Mouse (Mus musculus) neural tube, postnatal 0 days (tissue): ENCODE results near the gene Vmn1r151. TPM values are rescaled to one million over a fixed set of nuclear protein-coding genes. Genes with fewer than 3 reads are reported as not detected.

Source experiments
- polyA plus RNA-seq: library from polyadenylated mRNA; unstranded; fragments of >200 nt; fragmentation: Nextera tagmentation; extraction: Ambion mirVana; gene quantifications from 2 replicates; pipeline ENCODE4 v1.2.1, GENCODE M21; 2015

Gene Vmn1r151
- not detected in 2 replicates for polyA plus RNA-seq

DNA sequence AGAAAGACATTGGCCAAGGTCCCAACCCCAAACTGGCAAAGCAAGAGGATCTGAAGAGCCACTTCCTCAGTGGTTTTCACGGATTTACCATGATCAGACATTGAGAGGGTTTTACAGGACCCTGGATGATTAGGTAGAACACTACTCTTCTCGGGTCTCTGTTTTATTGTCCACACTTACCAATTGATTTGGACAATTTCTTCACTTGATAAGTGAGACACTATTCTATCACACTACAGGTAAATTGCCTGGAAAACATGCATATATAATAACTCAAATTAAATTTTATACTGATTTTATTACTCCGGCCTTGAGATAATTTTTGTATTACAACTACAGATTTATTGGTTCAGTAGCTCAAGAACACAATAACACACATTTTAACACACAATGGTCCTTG lies at the start of gene Vmn1r151:
Gene Vmn1r151, minus strand, starts transcription at position 101 of the 400 bp plus-strand sequence.

DNA sequence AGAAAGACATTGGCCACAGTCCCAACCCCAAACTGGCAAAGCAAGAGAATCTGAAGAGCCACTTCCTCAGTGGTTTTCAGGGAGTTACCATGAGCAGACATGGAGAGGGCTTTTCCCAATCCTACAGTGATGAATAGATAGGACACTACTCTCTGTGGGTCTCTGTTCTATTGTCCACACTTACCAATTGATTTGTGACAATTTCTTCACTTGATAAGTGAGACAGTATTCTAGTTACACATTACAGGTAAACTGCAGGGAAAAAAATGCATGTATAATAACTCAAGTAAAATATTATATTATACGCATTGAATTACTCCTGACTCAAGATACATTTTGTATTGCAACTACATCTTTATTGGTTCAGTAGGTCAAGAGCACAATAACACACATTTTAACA lies 35.3 kb upstream of the Vmn1r151 start, which contains the start of gene Gm8677:
Gene Gm8677, minus strand, starts transcription at position 101 of the 400 bp plus-strand sequence.

DNA sequence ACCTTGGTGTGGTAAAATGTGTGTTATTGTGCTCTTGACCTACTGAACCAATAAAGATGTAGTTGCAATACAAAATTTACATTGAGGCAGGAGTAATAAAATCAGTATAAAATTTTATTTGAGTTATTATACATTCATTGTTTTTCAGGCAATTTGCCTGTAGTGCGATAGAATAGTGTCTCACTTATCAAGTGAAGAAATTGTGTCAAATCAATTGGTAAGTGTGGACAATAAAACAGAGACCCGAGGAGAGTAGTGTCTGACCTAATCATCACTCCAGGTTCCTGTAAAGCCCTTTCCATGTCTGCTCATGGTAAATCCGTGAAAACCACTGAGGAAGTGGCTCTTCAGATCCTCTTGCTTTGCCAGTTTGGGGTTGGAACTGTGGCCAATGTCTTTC lies 23.2 kb upstream of the Vmn1r151 start, which contains the start of gene Vmn1r152:
Gene Vmn1r152, plus strand, starts transcription at position 301 of the 400 bp plus-strand sequence.

DNA sequence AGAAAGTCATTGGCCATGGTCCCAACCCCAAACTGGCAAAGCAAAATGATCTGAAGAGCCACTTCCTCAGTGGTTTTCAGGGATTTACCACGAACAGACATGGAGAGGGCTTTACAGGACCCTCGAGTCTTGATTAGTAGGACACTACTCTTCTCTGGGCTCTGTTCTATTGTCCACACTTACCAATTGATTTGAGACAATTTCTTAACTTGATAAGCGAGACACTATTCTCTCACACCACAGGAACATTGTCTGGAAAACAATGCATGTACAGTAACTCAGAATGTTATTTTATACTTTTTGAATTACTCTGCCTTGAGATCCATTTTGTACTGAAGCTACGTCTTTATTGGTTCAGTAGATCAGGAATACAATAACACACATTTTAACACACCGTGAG lies 35.5 kb downstream of the Vmn1r151 start, which contains the start of gene Gm10665:
Gene Gm10665, minus strand, starts transcription at position 101 of the 400 bp plus-strand sequence.

Other genes starting within 250 kb of the Vmn1r151 start
- not detected in 2 replicates for gene Gm4187, start 170.0 kb downstream of the Vmn1r151 start, polyA plus RNA-seq
- gene Gm8660, start 128.6 kb downstream of the Vmn1r151 start, polyA plus RNA-seq, result not detected in 2 replicates
- not detected in 2 replicates for gene Vmn1r148, start 86.1 kb downstream of the Vmn1r151 start, polyA plus RNA-seq
- not detected in 2 replicates for gene Vmn1r149, start 61.4 kb downstream of the Vmn1r151 start, polyA plus RNA-seq
- not detected in 2 replicates for gene Gm10665, start 35.6 kb downstream of the Vmn1r151 start, polyA plus RNA-seq
- not detected in 2 replicates for gene Vmn1r152, start 23.3 kb upstream of the Vmn1r151 start, polyA plus RNA-seq
- not detected in 2 replicates for gene Gm8677, start 35.2 kb upstream of the Vmn1r151 start, polyA plus RNA-seq
- gene Gm4201, start 65.7 kb upstream of the Vmn1r151 start, polyA plus RNA-seq, result not detected in 2 replicates
- not detected in 2 replicates for gene Gm4565, start 88.4 kb upstream of the Vmn1r151 start, polyA plus RNA-seq
- gene Vmn1r155, start 158.3 kb upstream of the Vmn1r151 start, polyA plus RNA-seq, result not detected in 2 replicates
- not detected in 2 replicates for gene Gm8693, start 192.6 kb upstream of the Vmn1r151 start, polyA plus RNA-seq
- not detected in 2 replicates for gene Gm4567, start 220.0 kb upstream of the Vmn1r151 start, polyA plus RNA-seq